Mouse (Mus musculus): Measurements from ENCODE around the gene Ube4b. TPM values are rescaled to one million over a fixed set of nuclear protein-coding genes. Genes with fewer than 3 reads are reported as not detected.

The Ube4b gene
- polyA plus RNA-seq, 1 experiment from 2014 or later: 64.5 TPM

GRCm38 (mm10) chr4:149306712-149307595 is 119.6 kb downstream of the Ube4b start:
- 0% methylated on average over 80 of the region's 83 CpGs for WGBS
- Histone ChIP-seq H3K4me2 (peak overlapping the region; percentile 71), H3K9me3 (no peaks in the 10 kb centered on the region), H3K36me3 (replicated peaks) (no peaks in the 10 kb centered on the region), H3K9ac (peak overlapping the region; percentile 89), H3K4me1 (peaks cover 49% of the 10 kb centered on the region), H3K27me3 (replicated peaks) (no peaks in the 10 kb centered on the region), H3K27ac (peak overlapping the region; percentile 98), H3K4me3 (peak overlapping the region; percentile 95)
- peak; percentile 48 for ATAC-seq (replicated peaks)

DNA sequence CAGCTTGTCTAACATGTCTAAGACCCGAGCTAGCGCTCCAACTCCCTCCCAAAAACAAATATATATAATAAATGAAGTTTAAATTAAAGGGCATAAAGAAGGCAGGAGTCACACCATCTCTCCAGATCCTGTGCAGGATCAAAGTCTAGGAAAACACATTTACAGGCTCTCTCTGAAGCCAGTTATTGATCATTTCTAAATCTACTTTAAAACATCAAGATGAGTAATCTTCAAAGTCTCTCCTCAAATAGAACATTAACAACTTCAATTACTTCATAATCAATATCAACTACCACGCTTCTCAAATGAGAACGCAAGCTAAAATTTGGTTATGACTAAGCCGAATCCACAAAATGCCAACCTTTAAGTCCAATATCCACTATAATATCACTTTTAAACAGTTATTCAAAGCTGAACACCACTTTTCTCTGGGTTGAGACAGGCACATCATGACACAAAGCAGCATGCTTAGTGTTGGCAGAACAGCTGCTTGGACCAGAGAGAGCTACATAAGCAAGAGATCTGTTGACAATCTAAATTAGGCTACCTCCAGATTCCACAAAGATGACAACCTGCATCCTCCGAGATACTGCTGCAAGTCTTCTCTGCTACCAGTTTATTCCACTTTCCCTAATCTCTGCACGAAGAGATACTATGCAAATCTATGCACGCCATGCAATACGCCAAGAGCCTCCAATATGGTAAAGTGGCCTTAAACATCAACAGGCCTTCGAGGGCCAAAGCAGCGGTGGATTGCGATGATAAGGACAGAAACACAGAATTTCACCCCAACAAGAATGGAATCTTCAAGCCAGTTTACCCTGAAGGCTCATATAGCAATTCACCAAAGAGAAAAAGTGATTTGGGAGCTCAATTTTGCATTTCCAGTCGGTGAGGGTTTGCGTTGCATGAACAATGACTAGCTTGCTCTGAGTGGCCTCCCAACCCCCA is 120.5 kb downstream of the Ube4b start:
- Histone ChIP-seq H3K27me3 (replicated peaks) (no peaks in the 10 kb centered on the region), H3K4me3 (peak overlapping the region; percentile 95), H3K27ac (peak overlapping the region; percentile 98), H3K36me3 (replicated peaks) (no peaks in the 10 kb centered on the region), H3K4me2 (peak overlapping the region; percentile 71), H3K4me1 (peaks cover 58% of the 10 kb centered on the region), H3K9ac (peak overlapping the region; percentile 89), H3K9me3 (no peaks in the 10 kb centered on the region)
- ATAC-seq (replicated peaks): no peak
- 22% methylated on average over 14 of the region's 14 CpGs for WGBS

GRCm38 (mm10) chr4:149304466-149304865 is 122.1 kb downstream of the Ube4b start:
- Histone ChIP-seq H3K4me1 (peaks cover 64% of the 10 kb centered on the region), H3K27ac (no peak overlapping the region), H3K9me3 (no peaks in the 10 kb centered on the region), H3K4me2 (peak overlapping the region; percentile 32), H3K36me3 (replicated peaks) (no peaks in the 10 kb centered on the region), H3K27me3 (replicated peaks) (no peaks in the 10 kb centered on the region), H3K9ac (no peak overlapping the region), H3K4me3 (no peak overlapping the region)
- 74% methylated on average over 1 of the region's 1 CpGs for WGBS
- ATAC-seq (replicated peaks): no peak

- H3K4me3 ChIP-seq: no peak overlapping the region
- H3K27ac ChIP-seq: no peak overlapping the region
Measured at GRCm38 (mm10) chr4:149303502-149303901, 123.0 kb downstream of the Ube4b start.

GRCm38 (mm10) chr4:149302751-149303150 is 123.8 kb downstream of the Ube4b start:
- Histone ChIP-seq H3K27ac (no peak overlapping the region), H3K9ac (no peak overlapping the region), H3K4me3 (no peak overlapping the region), H3K27me3 (replicated peaks) (no peaks in the 10 kb centered on the region), H3K4me2 (no peak overlapping the region), H3K4me1 (peaks cover 52% of the 10 kb centered on the region), H3K36me3 (replicated peaks) (no peaks in the 10 kb centered on the region), H3K9me3 (no peaks in the 10 kb centered on the region)
- ATAC-seq (replicated peaks): no peak
- WGBS: 87% methylated on average over 5 of the region's 5 CpGs

More at GRCm38 (mm10) chr4:149303502-149303901, 123.0 kb downstream of the Ube4b start:
- peaks cover 54% of the 10 kb centered on the region for H3K4me1 ChIP-seq
- H3K4me2 ChIP-seq: peak overlapping the region; percentile 32; the same call in 1 of the 2 replicates
- no peaks in the 10 kb centered on the region for H3K9me3 ChIP-seq
- H3K9ac ChIP-seq: no peak overlapping the region
- WGBS: 34% methylated on average over 5 of the region's 5 CpGs
- no peaks in the 10 kb centered on the region for H3K36me3 ChIP-seq (replicated peaks)
- ATAC-seq (replicated peaks): no peak
- H3K27me3 ChIP-seq (replicated peaks): no peaks in the 10 kb centered on the region

- Histone ChIP-seq H3K27me3 (replicated peaks) (no peaks in the 10 kb centered on the region), H3K27ac (no peak overlapping the region), H3K4me1 (peaks cover 57% of the 10 kb centered on the region), H3K4me3 (no peak overlapping the region), H3K9me3 (no peaks in the 10 kb centered on the region), H3K9ac (no peak overlapping the region), H3K36me3 (replicated peaks) (no peaks in the 10 kb centered on the region), H3K4me2 (no peak overlapping the region)
- WGBS: 36% methylated on average over 3 of the region's 3 CpGs
- ATAC-seq (replicated peaks): no peak
Measured at GRCm38 (mm10) chr4:149302136-149302535, 124.4 kb downstream of the Ube4b start.

GRCm38 (mm10) chr4:149296501-149296900 is 130.0 kb downstream of the Ube4b start:
- ATAC-seq (replicated peaks): no peak
- no peak overlapping the region for H3K27ac ChIP-seq
- H3K36me3 ChIP-seq (replicated peaks): no peaks in the 10 kb centered on the region
- H3K9ac ChIP-seq: no peak overlapping the region
- H3K4me3 ChIP-seq: no peak overlapping the region
- WGBS: 84% methylated on average over 2 of the region's 2 CpGs
- H3K9me3 ChIP-seq: no peaks in the 10 kb centered on the region
- peaks cover 28% of the 10 kb centered on the region for H3K4me1 ChIP-seq
- no peak overlapping the region for H3K4me2 ChIP-seq
- H3K27me3 ChIP-seq (replicated peaks): no peaks in the 10 kb centered on the region

- 85% methylated on average over 5 of the region's 5 CpGs for WGBS
- ATAC-seq (replicated peaks): no peak; the same call in 1 of the 2 replicates
- peaks cover 16% of the 10 kb centered on the region; the same call in 1 of the 2 replicates for H3K36me3 ChIP-seq (replicated peaks)
Measured at GRCm38 (mm10) chr4:149292984-149293383, 133.6 kb downstream of the Ube4b start.

GRCm38 (mm10) chr4:149291061-149291460 is 135.5 kb downstream of the Ube4b start:
- H3K9me3 ChIP-seq: no peaks in the 10 kb centered on the region
- no peak overlapping the region for H3K4me3 ChIP-seq
- peaks cover 10% of the 10 kb centered on the region for H3K4me1 ChIP-seq
- peaks cover 16% of the 10 kb centered on the region; the same call in 1 of the 2 replicates for H3K36me3 ChIP-seq (replicated peaks)
- no peak overlapping the region for H3K27ac ChIP-seq
- no peak for ATAC-seq (replicated peaks)
- no peak overlapping the region for H3K4me2 ChIP-seq
- 80% methylated on average over 9 of the region's 9 CpGs for WGBS
- no peak overlapping the region for H3K9ac ChIP-seq
- no peaks in the 10 kb centered on the region for H3K27me3 ChIP-seq (replicated peaks)

More at GRCm38 (mm10) chr4:149292984-149293383, 133.6 kb downstream of the Ube4b start:
- Histone ChIP-seq H3K27me3 (replicated peaks) (no peaks in the 10 kb centered on the region), H3K9ac (no peak overlapping the region), H3K4me3 (no peak overlapping the region), H3K27ac (no peak overlapping the region), H3K9me3 (no peaks in the 10 kb centered on the region), H3K4me2 (no peak overlapping the region), H3K4me1 (peaks cover 16% of the 10 kb centered on the region)

DNA sequence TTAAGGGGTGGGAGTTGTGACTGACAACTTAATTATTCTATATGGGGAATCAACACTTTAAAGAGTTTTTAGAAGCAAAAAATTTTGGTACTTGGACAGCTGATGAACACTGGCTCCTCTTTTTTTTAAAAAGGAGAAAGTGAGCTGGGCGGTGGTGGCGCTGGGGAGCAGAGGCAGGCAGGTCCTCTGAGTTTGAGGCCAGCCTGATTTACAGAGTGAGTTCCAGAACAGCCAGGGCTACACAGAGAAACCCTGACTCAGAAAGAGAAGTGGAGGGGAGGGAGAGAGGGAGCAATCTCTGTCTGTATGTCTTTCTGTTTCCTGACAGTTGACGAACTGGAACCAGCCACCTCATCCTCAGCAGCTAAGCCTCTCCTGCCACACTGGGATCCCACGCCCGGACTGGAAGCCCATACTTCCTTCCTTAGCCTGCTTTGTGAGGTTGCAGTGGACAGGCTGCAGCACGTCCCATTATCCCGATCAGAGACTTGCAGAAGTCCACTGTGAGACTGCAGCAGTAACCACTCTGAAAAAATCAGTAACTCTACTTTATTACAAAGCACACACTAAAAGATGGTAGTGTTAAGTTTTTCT is 136.3 kb downstream of the Ube4b start:
- Histone ChIP-seq H3K4me1 (peaks cover 6% of the 10 kb centered on the region), H3K4me3 (no peak overlapping the region), H3K27ac (no peak overlapping the region), H3K9me3 (no peaks in the 10 kb centered on the region), H3K4me2 (no peak overlapping the region), H3K9ac (no peak overlapping the region), H3K27me3 (replicated peaks) (no peaks in the 10 kb centered on the region), H3K36me3 (replicated peaks) (peaks cover 16% of the 10 kb centered on the region; the same call in 1 of the 2 replicates)
- no peak for ATAC-seq (replicated peaks)
- 84% methylated on average over 7 of the region's 7 CpGs for WGBS

DNA sequence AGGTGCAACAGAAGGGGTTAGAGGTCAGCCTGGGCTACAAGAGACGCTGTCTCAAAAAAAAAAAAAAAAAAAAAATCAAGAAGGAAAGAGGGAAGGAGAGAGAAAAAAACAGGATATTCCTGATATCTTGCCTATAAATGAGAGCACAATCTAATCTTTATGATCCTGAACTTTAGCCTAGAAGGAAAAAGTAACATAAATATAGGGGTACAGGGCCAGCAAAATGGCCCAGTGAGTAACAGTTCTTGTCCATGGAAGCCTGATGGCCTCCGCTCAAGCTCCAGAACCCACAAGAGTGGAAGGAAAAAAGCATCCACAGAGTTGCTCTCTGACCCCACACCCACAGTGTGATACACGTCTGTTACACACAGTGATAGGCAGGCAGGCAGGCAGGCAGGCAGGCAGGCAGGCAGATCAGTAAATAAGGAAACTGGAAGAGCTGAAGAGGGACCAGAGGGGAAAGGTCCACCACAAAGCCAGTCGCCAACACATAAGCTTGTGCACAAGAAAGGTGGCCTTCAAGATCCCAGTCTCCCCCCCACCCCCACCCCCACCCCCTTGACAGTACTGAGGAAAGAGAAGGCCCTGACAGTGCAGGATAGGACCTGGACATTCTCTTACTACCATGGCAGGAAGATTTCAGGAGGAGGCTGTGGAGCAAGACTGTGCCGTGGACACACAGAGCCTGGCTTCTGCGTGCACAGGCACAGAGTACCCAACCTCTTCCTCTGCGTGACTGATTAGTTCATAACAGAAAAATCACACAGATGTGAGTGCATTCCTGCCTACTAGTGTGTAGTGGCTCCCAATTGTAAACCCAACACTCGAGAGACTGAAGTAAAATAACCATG is 140.0 kb downstream of the Ube4b start:
- WGBS: 83% methylated on average over 8 of the region's 8 CpGs
- 0 out of 2 replicates have a peak, but pooled peaks have one; percentile 37 for ATAC-seq (replicated peaks)
- no peak overlapping the region for H3K4me3 ChIP-seq

More for the DNA sequence above, 140.0 kb downstream of the Ube4b start:
- Histone ChIP-seq H3K4me2 (no peak overlapping the region), H3K4me1 (peaks cover 12% of the 10 kb centered on the region), H3K27ac (no peak overlapping the region), H3K27me3 (replicated peaks) (no peaks in the 10 kb centered on the region), H3K9ac (no peak overlapping the region), H3K36me3 (replicated peaks) (peaks cover 16% of the 10 kb centered on the region; the same call in 1 of the 2 replicates), H3K9me3 (no peaks in the 10 kb centered on the region)
